Mouse (Mus musculus) hindbrain, embryonic 14.5 days (tissue): ENCODE results near the gene Rassf5. TPM values are rescaled to one million over a fixed set of nuclear protein-coding genes. Genes with fewer than 3 reads are reported as not detected.

Experiments used
- ATAC-seq: fragments of 200-750 bp; cut with Nextera tagmentation; 2 replicates; pipeline ENCODE4 v1.8.0; 2017; ENCODE audit warnings: moderate number of reproducible peaks, mild to moderate bottlenecking, moderate TSS enrichment, moderate library complexity; ENCODE audit not compliant: low FRiP score
- DNase-seq: peaks from one replicate; pipeline ENCODE4 v3.0.0-alpha.2; 2015; ENCODE audit warnings: low spot score
- H3K27ac ChIP-seq: fragments of 300-500 bp; sonication (generic); 2 replicates; pipeline ENCODE4 v1.5.1; 2014; ENCODE audit warnings: mild to moderate bottlenecking, moderate library complexity
- H3K27me3 ChIP-seq: fragments of 300-500 bp; sonication (generic); 2 replicates; pipeline ENCODE4 v1.6.1; 2014; ENCODE audit warnings: mild to moderate bottlenecking, low read length, mixed read lengths; ENCODE audit not compliant: control insufficient read depth, insufficient read depth
- H3K36me3 ChIP-seq: fragments of 300-500 bp; sonication (generic); replicated peaks from 2 replicates; pipeline ENCODE4 v1.6.1; 2014; ENCODE audit not compliant: control insufficient read depth, insufficient read depth
- H3K4me1 ChIP-seq: fragments of 300-500 bp; sonication (generic); replicated peaks from 2 replicates; pipeline ENCODE4 v1.6.1; 2014; ENCODE audit warnings: antibody characterized with exemption, low read length, mixed read lengths; ENCODE audit not compliant: control insufficient read depth, insufficient read depth
- H3K4me2 ChIP-seq: fragments of 300-500 bp; sonication (generic); replicated peaks from 2 replicates; pipeline ENCODE4 v1.6.1; 2014; ENCODE audit warnings: mild to moderate bottlenecking, moderate library complexity
- H3K4me3 ChIP-seq: fragments of 300-500 bp; sonication (generic); replicated peaks from 2 replicates; pipeline ENCODE4 v1.5.1; 2014; ENCODE audit warnings: mild to moderate bottlenecking, low read length
- H3K9ac ChIP-seq: fragments of 300-500 bp; sonication (generic); 2 replicates; pipeline ENCODE4 v1.6.1; 2014
- H3K9me3 ChIP-seq: fragments of 300-500 bp; sonication (generic); 2 replicates; pipeline ENCODE4 v1.6.1; 2016; ENCODE audit warnings: low read length; ENCODE audit not compliant: control insufficient read depth
- WGBS: fragments of 180-500 bp; shearing (Covaris S2); extraction: QIAGEN DNeasy Blood & Tissue Kit; methylation state at CpG from one replicate; pipeline ENCODE4 v1.1.7; 2014; 5-methylcytosine and 5-hydroxymethylcytosine counted together
- polyA plus RNA-seq: library from polyadenylated mRNA; unstranded; fragments of >200 nt; fragmentation: Nextera tagmentation; extraction: Ambion mirVana; gene quantifications from 2 replicates; pipeline ENCODE4 v1.2.1, GENCODE M21; 2014

Rassf5 gene
- polyA plus RNA-seq, 1 experiment from 2014 or later, result 4.0 TPM

- peaks cover 24% of the 10 kb centered on the region for H3K4me1 ChIP-seq
- H3K9ac ChIP-seq, result peak overlapping the region; percentile 5; the same call in 1 of the 2 replicates
- H3K27me3 ChIP-seq, result peaks cover 14% of the 10 kb centered on the region
- no peak for DNase-seq
- H3K4me2 ChIP-seq, result no peak overlapping the region
- H3K4me3 ChIP-seq, result no peak overlapping the region
- no peaks in the 10 kb centered on the region for H3K9me3 ChIP-seq
- WGBS, result 68% methylated on average over 6 of the region's 6 CpGs
- H3K36me3 ChIP-seq, result no peaks in the 10 kb centered on the region
- H3K27ac ChIP-seq, result no peak overlapping the region
- no peak for ATAC-seq
Measured at GRCm38 (mm10) chr1:131242956-131243355, 2.1 kb downstream of the Rassf5 start.

GRCm38 (mm10) chr1:131239576-131240193 is 5.4 kb downstream of the Rassf5 start:
- ATAC-seq (peak; percentile 26; the same call in 1 of the 2 replicates), DNase-seq (peak; percentile 50)
- Histone ChIP-seq H3K9ac (peak overlapping the region; percentile 24; the same call in 1 of the 2 replicates), H3K4me3 (no peak overlapping the region), H3K27me3 (peaks cover 9% of the 10 kb centered on the region; the same call in 1 of the 2 replicates), H3K9me3 (no peaks in the 10 kb centered on the region), H3K27ac (peak overlapping the region; percentile 79), H3K36me3 (no peaks in the 10 kb centered on the region), H3K4me1 (peaks cover 21% of the 10 kb centered on the region), H3K4me2 (0 out of 2 replicates have a peak overlapping the region, but pooled peaks have one; percentile 7)
- WGBS, result 43% methylated on average over 12 of the region's 12 CpGs

GRCm38 (mm10) chr1:131238931-131239381 is 6.1 kb downstream of the Rassf5 start:
- H3K27me3 ChIP-seq, result peaks cover 8% of the 10 kb centered on the region; the same call in 1 of the 2 replicates
- no peak for ATAC-seq
- peak overlapping the region; percentile 79 for H3K27ac ChIP-seq
- no peaks in the 10 kb centered on the region for H3K9me3 ChIP-seq
- DNase-seq, result no peak
- WGBS, result 63% methylated on average over 8 of the region's 8 CpGs
- no peak overlapping the region for H3K4me3 ChIP-seq
- no peaks in the 10 kb centered on the region for H3K36me3 ChIP-seq
- H3K9ac ChIP-seq, result no peak overlapping the region
- H3K4me1 ChIP-seq, result peaks cover 21% of the 10 kb centered on the region
- no peak overlapping the region for H3K4me2 ChIP-seq

GRCm38 (mm10) chr1:131236077-131236476 is 9.0 kb downstream of the Rassf5 start:
- Histone ChIP-seq H3K9ac (no peak overlapping the region), H3K27ac (no peak overlapping the region), H3K4me3 (no peak overlapping the region), H3K9me3 (no peaks in the 10 kb centered on the region), H3K4me2 (no peak overlapping the region), H3K27me3 (no peaks in the 10 kb centered on the region), H3K36me3 (no peaks in the 10 kb centered on the region), H3K4me1 (peaks cover 21% of the 10 kb centered on the region)
- 79% methylated on average over 7 of the region's 7 CpGs for WGBS
- no peak for DNase-seq
- no peak for ATAC-seq

- ATAC-seq (no peak), DNase-seq (no peak)
- WGBS, result 63% methylated on average over 12 of the region's 12 CpGs
- H3K9me3 ChIP-seq, result no peaks in the 10 kb centered on the region
- no peak overlapping the region for H3K27ac ChIP-seq
- no peak overlapping the region for H3K9ac ChIP-seq
- H3K36me3 ChIP-seq, result no peaks in the 10 kb centered on the region
- H3K4me3 ChIP-seq, result no peak overlapping the region
- H3K4me1 ChIP-seq, result no peaks in the 10 kb centered on the region
- no peak overlapping the region for H3K4me2 ChIP-seq
- H3K27me3 ChIP-seq, result no peaks in the 10 kb centered on the region
Measured at GRCm38 (mm10) chr1:131233527-131233926, 11.5 kb downstream of the Rassf5 start.

- H3K9me3 ChIP-seq, result no peaks in the 10 kb centered on the region
- WGBS, result 93% methylated on average over 5 of the region's 5 CpGs
Measured at GRCm38 (mm10) chr1:131228659-131229058, 16.4 kb downstream of the Rassf5 start.

GRCm38 (mm10) chr1:131228225-131228624 is 16.8 kb downstream of the Rassf5 start:
- 70% methylated on average over 7 of the region's 7 CpGs for WGBS
- Histone ChIP-seq H3K9ac (no peak overlapping the region), H3K27me3 (no peaks in the 10 kb centered on the region), H3K9me3 (no peaks in the 10 kb centered on the region), H3K36me3 (no peaks in the 10 kb centered on the region), H3K4me3 (no peak overlapping the region), H3K4me1 (no peaks in the 10 kb centered on the region; the same call in 1 of the 2 replicates), H3K4me2 (no peak overlapping the region), H3K27ac (no peak overlapping the region)
- DNase-seq (no peak), ATAC-seq (no peak)

More at GRCm38 (mm10) chr1:131228659-131229058, 16.4 kb downstream of the Rassf5 start:
- Histone ChIP-seq H3K4me2 (no peak overlapping the region), H3K4me1 (no peaks in the 10 kb centered on the region; the same call in 1 of the 2 replicates), H3K4me3 (no peak overlapping the region), H3K27ac (no peak overlapping the region), H3K9ac (no peak overlapping the region), H3K27me3 (no peaks in the 10 kb centered on the region), H3K36me3 (no peaks in the 10 kb centered on the region)
- no peak for ATAC-seq
- DNase-seq, result no peak

GRCm38 (mm10) chr1:131224848-131225471 is 20.1 kb downstream of the Rassf5 start:
- WGBS, result 37% methylated on average over 12 of the region's 12 CpGs
- ATAC-seq, result peak; percentile 62; the same call in 1 of the 2 replicates
- no peak for DNase-seq

GRCm38 (mm10) chr1:131223345-131223744 is 21.7 kb downstream of the Rassf5 start:
- ATAC-seq, result no peak
- H3K27me3 ChIP-seq, result no peaks in the 10 kb centered on the region
- 92% methylated on average over 2 of the region's 2 CpGs for WGBS
- DNase-seq, result no peak
- no peak overlapping the region for H3K9ac ChIP-seq
- H3K4me3 ChIP-seq, result no peak overlapping the region
- no peaks in the 10 kb centered on the region for H3K36me3 ChIP-seq
- no peak overlapping the region for H3K4me2 ChIP-seq
- no peaks in the 10 kb centered on the region; the same call in 1 of the 2 replicates for H3K4me1 ChIP-seq
- H3K27ac ChIP-seq, result no peak overlapping the region
- no peaks in the 10 kb centered on the region for H3K9me3 ChIP-seq

More at GRCm38 (mm10) chr1:131224848-131225471, 20.1 kb downstream of the Rassf5 start:
- H3K4me1 ChIP-seq, result no peaks in the 10 kb centered on the region; the same call in 1 of the 2 replicates
- no peaks in the 10 kb centered on the region for H3K36me3 ChIP-seq
- 0 out of 2 replicates have a peak overlapping the region, but pooled peaks have one; percentile 11 for H3K27ac ChIP-seq
- H3K4me2 ChIP-seq, result no peak overlapping the region
- H3K9ac ChIP-seq, result no peak overlapping the region
- no peaks in the 10 kb centered on the region for H3K9me3 ChIP-seq
- no peak overlapping the region for H3K4me3 ChIP-seq
- no peaks in the 10 kb centered on the region for H3K27me3 ChIP-seq
